Mouse (Mus musculus): ENCODE data around the gene Cnnm2. TPM values are rescaled to one million over a fixed set of nuclear protein-coding genes. Genes with fewer than 3 reads are reported as not detected.

Gene Cnnm2
- polyA plus RNA-seq, 1 experiment from 2014 or later = 3.0 TPM

DNA sequence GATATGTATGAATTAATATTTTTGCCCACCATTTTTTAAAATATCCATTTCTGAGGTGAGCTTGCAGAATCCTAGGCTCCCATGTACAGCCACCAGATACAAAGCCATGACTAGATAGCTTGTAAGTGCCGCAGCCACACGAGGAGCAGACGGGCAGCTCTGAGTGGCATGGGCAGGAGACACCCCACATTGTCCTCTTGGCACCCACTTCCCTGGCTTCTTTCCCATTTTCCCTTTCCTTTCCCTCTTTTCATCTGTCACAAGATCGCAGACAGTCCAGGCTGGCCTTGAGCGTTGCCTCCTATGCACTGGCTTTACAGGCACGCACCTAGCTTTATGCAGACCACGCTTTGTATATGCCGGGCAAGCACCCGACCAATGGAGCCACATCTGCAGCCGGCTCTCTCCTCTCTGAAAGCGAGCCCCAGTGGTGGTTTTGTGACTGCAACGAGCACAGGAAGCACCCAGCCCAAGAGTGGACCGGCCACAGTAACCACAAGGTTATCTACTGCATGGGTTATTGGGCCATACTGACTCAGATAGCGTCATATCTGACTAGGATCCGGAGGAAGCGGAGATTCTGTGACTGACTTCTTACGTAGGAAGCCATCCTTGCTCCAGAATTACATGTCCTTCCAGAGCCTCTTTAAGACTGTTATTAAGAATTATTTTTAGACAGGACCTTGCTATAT is 102.0 kb downstream of the Cnnm2 start:
- no peaks in the 10 kb centered on the region for H3K36me3 ChIP-seq (replicated peaks)
- H3K27me3 ChIP-seq (replicated peaks; ENCODE audit: low read depth, poor library complexity, severe bottlenecking) = no peaks in the 10 kb centered on the region
- DNase-seq (ENCODE audit: low spot score) = no peak
- WGBS = 87% methylated on average over 17 of the region's 17 CpGs
- no peaks in the 10 kb centered on the region for H3K9me3 ChIP-seq
- no peak overlapping the region for H3K27ac ChIP-seq (replicated peaks)
- no peak overlapping the region for H3K4me3 ChIP-seq
- peaks cover 14% of the 10 kb centered on the region for H3K4me1 ChIP-seq

GRCm38 (mm10) chr19:46864079-46864478 is 102.7 kb downstream of the Cnnm2 start:
- Histone ChIP-seq H3K27ac (replicated peaks) (no peak overlapping the region), H3K4me3 (no peak overlapping the region), H3K4me1 (peaks cover 18% of the 10 kb centered on the region), H3K27me3 (replicated peaks; ENCODE audit: low read depth, poor library complexity, severe bottlenecking) (no peaks in the 10 kb centered on the region), H3K36me3 (replicated peaks) (no peaks in the 10 kb centered on the region), H3K9me3 (no peaks in the 10 kb centered on the region)
- DNase-seq (ENCODE audit: low spot score) = no peak
- 66% methylated on average over 6 of the region's 6 CpGs for WGBS

DNA sequence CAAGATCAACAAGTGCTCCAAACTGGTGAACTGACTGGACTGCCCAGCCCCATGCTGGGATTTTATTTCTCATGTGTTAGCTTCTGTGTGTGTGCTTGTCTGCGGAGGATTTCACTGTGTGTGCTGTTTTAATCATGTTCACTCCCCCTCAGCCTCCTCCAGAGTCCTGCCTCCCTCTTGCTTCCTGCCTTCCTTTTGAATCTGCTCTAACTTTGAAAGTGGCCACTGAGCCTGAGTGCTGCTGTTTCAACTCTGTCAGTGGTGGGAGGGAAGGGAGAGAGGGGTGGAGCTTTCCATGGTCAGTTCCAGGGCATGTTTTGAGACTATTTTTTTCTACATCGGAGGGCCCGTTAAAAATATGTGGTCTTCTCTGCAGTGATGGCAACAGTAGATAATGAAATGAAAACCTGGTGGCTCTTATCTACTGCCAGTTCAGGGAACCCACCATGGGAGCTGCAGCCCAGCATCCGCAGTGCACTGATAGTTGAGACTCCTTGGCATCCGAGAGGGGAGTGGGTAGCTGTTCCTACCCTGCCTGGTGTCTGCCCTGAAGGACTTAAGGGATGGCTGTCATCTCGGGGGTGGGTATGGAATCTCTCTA is 103.4 kb downstream of the Cnnm2 start:
- 69% methylated on average over 6 of the region's 6 CpGs for WGBS
- H3K4me3 ChIP-seq = no peak overlapping the region
- H3K36me3 ChIP-seq (replicated peaks) = no peaks in the 10 kb centered on the region
- H3K27me3 ChIP-seq (replicated peaks; ENCODE audit: low read depth, poor library complexity, severe bottlenecking) = no peaks in the 10 kb centered on the region
- DNase-seq (ENCODE audit: low spot score) = no peak
- H3K4me1 ChIP-seq = peaks cover 22% of the 10 kb centered on the region
- H3K27ac ChIP-seq (replicated peaks) = no peak overlapping the region
- H3K9me3 ChIP-seq = no peaks in the 10 kb centered on the region

DNA sequence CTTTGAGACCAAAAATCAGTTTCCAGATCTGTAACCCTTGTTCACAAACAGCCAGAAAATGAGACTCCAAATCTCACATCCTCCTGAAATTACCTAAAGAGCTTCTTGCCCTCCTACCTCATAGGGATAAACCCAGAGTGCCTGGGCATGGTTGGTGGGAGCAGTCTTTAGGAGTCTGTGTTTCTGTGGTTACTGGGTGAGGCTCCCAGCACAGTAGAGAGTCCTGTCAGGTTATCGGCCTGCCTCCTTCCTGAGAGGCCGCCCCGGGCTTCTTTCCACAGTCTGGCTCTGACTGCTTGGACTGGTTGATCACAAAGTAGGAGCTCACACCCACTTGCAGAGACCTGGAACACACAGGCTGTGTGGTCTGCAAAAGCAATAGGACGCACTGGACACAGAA is 104.0 kb downstream of the Cnnm2 start:
- no peak overlapping the region for H3K27ac ChIP-seq (replicated peaks)
- H3K36me3 ChIP-seq (replicated peaks) = no peaks in the 10 kb centered on the region
- H3K4me3 ChIP-seq = no peak overlapping the region
- no peaks in the 10 kb centered on the region for H3K9me3 ChIP-seq
- H3K4me1 ChIP-seq = peaks cover 22% of the 10 kb centered on the region
- 87% methylated on average over 4 of the region's 4 CpGs for WGBS
- no peaks in the 10 kb centered on the region for H3K27me3 ChIP-seq (replicated peaks; ENCODE audit: low read depth, poor library complexity, severe bottlenecking)
- no peak for DNase-seq (ENCODE audit: low spot score)

GRCm38 (mm10) chr19:46869049-46869448 is 107.7 kb downstream of the Cnnm2 start:
- Histone ChIP-seq H3K27ac (replicated peaks) (no peak overlapping the region), H3K4me3 (no peak overlapping the region), H3K4me1 (peaks cover 20% of the 10 kb centered on the region), H3K36me3 (replicated peaks) (no peaks in the 10 kb centered on the region), H3K9me3 (no peaks in the 10 kb centered on the region), H3K27me3 (replicated peaks; ENCODE audit: low read depth, poor library complexity, severe bottlenecking) (no peaks in the 10 kb centered on the region)
- WGBS = 57% methylated on average over 11 of the region's 11 CpGs
- DNase-seq (ENCODE audit: low spot score) = no peak

GRCm38 (mm10) chr19:46869526-46869925 is 108.1 kb downstream of the Cnnm2 start:
- no peak overlapping the region for H3K4me3 ChIP-seq
- no peaks in the 10 kb centered on the region for H3K36me3 ChIP-seq (replicated peaks)
- peaks cover 17% of the 10 kb centered on the region for H3K4me1 ChIP-seq
- H3K9me3 ChIP-seq = no peaks in the 10 kb centered on the region
- no peak overlapping the region for H3K27ac ChIP-seq (replicated peaks)
- 12% methylated on average over 6 of the region's 6 CpGs for WGBS
- peak; percentile 82 for DNase-seq (ENCODE audit: low spot score)
- H3K27me3 ChIP-seq (replicated peaks; ENCODE audit: low read depth, poor library complexity, severe bottlenecking) = no peaks in the 10 kb centered on the region

- Histone ChIP-seq H3K4me3 (no peak overlapping the region), H3K36me3 (replicated peaks) (no peaks in the 10 kb centered on the region), H3K9me3 (no peaks in the 10 kb centered on the region), H3K4me1 (peaks cover 9% of the 10 kb centered on the region), H3K27ac (replicated peaks) (no peak overlapping the region), H3K27me3 (replicated peaks; ENCODE audit: low read depth, poor library complexity, severe bottlenecking) (no peaks in the 10 kb centered on the region)
- 95% methylated on average over 4 of the region's 4 CpGs for WGBS
- DNase-seq (ENCODE audit: low spot score) = no peak
Measured at GRCm38 (mm10) chr19:46871096-46871495, 109.7 kb downstream of the Cnnm2 start.

DNA sequence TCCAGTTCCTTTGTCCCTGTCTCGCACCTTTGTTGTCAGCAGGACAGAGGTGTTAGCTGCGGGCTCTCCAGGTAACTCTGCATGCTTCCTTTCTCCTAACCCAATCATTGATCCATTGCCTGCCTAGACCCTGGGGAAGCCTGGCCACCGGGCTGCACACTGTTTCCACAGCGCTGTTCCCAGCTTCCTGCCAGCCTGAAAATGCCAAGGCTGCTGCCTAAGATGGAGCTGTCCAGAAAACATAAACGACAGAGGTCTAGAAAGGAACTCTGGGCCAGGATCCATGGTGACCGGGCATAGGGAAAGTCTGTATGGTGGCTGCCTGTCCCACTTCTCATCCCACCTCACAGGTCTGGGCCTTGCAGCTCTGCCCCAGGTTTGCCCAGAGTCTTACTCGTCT is 110.3 kb downstream of the Cnnm2 start:
- no peaks in the 10 kb centered on the region for H3K9me3 ChIP-seq
- no peaks in the 10 kb centered on the region for H3K27me3 ChIP-seq (replicated peaks; ENCODE audit: low read depth, poor library complexity, severe bottlenecking)
- no peak for DNase-seq (ENCODE audit: low spot score)
- H3K36me3 ChIP-seq (replicated peaks) = no peaks in the 10 kb centered on the region
- H3K27ac ChIP-seq (replicated peaks) = no peak overlapping the region
- 79% methylated on average over 7 of the region's 7 CpGs for WGBS
- no peak overlapping the region for H3K4me3 ChIP-seq
- H3K4me1 ChIP-seq = peaks cover 9% of the 10 kb centered on the region

DNA sequence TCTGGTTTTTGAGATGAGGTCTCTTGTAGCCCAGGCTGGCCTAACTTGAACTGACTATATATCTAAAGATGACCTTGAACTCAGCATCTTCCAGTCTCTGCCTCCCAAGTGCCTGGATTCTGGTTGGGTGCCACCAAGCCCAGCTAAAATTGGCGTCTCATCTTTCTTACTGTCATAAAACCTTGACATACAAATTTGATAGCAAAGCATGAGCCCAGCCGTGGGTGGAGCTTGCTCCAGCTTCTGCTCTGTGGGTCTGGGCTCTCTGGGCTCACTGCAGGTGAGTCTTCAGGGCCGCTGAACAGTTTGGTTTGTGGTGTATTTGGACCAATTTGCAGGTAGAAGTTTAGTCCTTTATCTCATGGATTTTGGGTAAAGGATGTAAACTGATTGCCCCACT is 112.5 kb downstream of the Cnnm2 start:
- WGBS = 86% methylated on average over 3 of the region's 3 CpGs
- no peak overlapping the region for H3K27ac ChIP-seq (replicated peaks)
- H3K4me1 ChIP-seq = peaks cover 6% of the 10 kb centered on the region
- H3K27me3 ChIP-seq (replicated peaks; ENCODE audit: low read depth, poor library complexity, severe bottlenecking) = no peaks in the 10 kb centered on the region
- DNase-seq (ENCODE audit: low spot score) = no peak
- no peak overlapping the region for H3K4me3 ChIP-seq
- H3K36me3 ChIP-seq (replicated peaks) = no peaks in the 10 kb centered on the region
- no peaks in the 10 kb centered on the region for H3K9me3 ChIP-seq

DNA sequence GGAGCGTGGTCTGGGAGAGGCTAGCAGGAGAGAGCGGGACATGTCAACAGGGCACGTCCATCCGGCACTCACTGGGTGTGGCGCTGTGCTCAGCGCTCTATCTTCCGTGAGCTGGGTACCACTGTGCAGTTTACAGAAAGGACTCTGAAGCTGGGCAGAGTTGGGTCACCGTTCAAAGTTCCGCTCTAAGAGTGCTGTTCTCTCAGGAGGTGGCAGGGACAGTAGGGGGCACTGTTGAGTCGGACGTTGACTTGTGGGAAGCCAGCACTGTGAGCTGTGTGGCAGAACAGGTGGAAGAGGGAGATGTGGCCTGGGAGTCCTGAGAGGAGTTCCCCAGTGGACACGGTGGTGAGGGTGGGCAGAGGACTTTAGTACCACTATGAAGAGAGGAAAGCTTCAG is 114.4 kb downstream of the Cnnm2 start:
- H3K9me3 ChIP-seq = no peaks in the 10 kb centered on the region
- WGBS = 44% methylated on average over 12 of the region's 12 CpGs

GRCm38 (mm10) chr19:46877886-46878285 is 116.5 kb downstream of the Cnnm2 start:
- H3K36me3 ChIP-seq (replicated peaks) = peaks cover 11% of the 10 kb centered on the region; the same call in 1 of the 2 replicates
- H3K9me3 ChIP-seq = no peaks in the 10 kb centered on the region
- no peak for DNase-seq (ENCODE audit: low spot score)
- no peaks in the 10 kb centered on the region for H3K4me1 ChIP-seq
- no peak overlapping the region for H3K27ac ChIP-seq (replicated peaks)
- WGBS = 92% methylated on average over 13 of the region's 13 CpGs
- H3K27me3 ChIP-seq (replicated peaks; ENCODE audit: low read depth, poor library complexity, severe bottlenecking) = no peaks in the 10 kb centered on the region
- H3K4me3 ChIP-seq = no peak overlapping the region

More for the DNA sequence above, 114.4 kb downstream of the Cnnm2 start:
- H3K27me3 ChIP-seq (replicated peaks; ENCODE audit: low read depth, poor library complexity, severe bottlenecking) = no peaks in the 10 kb centered on the region
- peak; percentile 80 for DNase-seq (ENCODE audit: low spot score)
- no peak overlapping the region for H3K27ac ChIP-seq (replicated peaks)
- H3K36me3 ChIP-seq (replicated peaks) = no peaks in the 10 kb centered on the region
- H3K4me3 ChIP-seq = no peak overlapping the region
- no peaks in the 10 kb centered on the region for H3K4me1 ChIP-seq

DNA sequence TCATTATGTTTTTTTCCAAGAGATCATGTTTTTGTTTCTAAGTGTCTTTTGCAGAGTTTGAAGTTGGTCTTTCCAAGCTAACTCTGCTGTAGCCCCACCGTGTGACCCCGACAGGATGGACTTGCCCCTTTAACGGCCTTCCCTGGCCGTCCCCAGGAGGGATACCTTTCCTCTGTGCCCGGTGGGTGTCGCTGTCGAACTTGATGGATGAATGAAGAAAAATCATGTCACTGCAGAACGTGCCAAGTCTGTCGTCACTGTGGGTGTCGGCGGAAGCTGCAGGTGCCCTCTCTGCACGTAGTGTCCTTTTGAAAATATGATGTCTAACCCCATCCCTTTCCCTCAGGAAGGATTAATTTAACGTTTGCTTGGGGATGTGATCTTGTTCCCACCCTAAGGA is 117.0 kb downstream of the Cnnm2 start:
- Histone ChIP-seq H3K27ac (replicated peaks) (no peak overlapping the region), H3K27me3 (replicated peaks; ENCODE audit: low read depth, poor library complexity, severe bottlenecking) (no peaks in the 10 kb centered on the region), H3K4me1 (no peaks in the 10 kb centered on the region), H3K9me3 (no peaks in the 10 kb centered on the region), H3K4me3 (no peak overlapping the region), H3K36me3 (replicated peaks) (peaks cover 15% of the 10 kb centered on the region)
- WGBS = 69% methylated on average over 13 of the region's 13 CpGs
- DNase-seq (ENCODE audit: low spot score) = no peak

DNA sequence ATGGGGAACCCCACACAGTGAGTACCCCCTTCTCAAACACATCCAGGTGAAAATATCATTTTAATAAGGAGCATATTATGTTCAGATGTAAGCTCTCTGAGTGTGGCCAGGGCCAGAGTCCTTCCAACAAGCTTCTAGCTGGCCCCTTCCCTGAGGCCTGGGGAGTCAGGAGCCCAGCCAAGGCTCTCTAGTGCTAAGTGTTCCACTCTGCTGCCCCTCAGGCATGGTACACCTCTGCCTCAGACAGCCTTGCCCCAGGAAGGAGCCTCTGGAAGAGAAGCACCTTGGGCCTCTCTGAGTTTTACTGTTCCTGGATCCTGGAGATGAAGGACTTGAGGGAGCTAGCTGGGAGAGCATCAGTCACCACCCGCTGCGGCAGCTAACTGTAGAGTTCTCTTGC is 118.5 kb downstream of the Cnnm2 start:
- DNase-seq (ENCODE audit: low spot score) = no peak
- WGBS = 97% methylated on average over 2 of the region's 2 CpGs
- peaks cover 31% of the 10 kb centered on the region for H3K36me3 ChIP-seq (replicated peaks)
- no peaks in the 10 kb centered on the region for H3K9me3 ChIP-seq
- H3K4me1 ChIP-seq = no peaks in the 10 kb centered on the region
- H3K4me3 ChIP-seq = no peak overlapping the region
- no peaks in the 10 kb centered on the region for H3K27me3 ChIP-seq (replicated peaks; ENCODE audit: low read depth, poor library complexity, severe bottlenecking)
- H3K27ac ChIP-seq (replicated peaks) = no peak overlapping the region

Data from embryonic facial prominence, embryonic 10.5 days (tissue).